Mouse (Mus musculus): ENCODE results near the gene Pklr.
"Not testable (repeated sequence)": the region's sequence is repeated elsewhere in the genome, so short reads cannot be mapped to it uniquely, and the experiment has no call there.

Pklr gene

DNA sequence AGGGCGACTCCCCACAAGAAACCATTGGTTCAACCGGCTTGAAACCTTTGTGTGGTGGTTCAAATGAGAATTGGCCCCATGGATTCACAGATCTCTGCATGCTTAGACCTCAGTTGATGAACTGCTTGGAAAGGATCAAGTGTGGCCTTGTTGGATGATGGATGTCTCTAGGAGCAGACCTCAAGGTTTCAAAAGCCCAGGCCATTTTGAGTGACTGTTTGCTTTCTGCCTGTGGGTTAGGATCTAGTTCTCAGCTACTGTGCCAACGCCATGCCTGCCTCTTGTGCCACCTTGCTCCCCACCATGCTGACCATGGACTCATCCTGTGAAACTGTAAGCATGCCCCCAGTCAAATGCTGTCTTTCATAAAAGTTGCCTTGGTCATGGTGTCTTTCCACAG, 10.0 kb upstream of the Pklr start:
- no peak for DNase-seq

DNA sequence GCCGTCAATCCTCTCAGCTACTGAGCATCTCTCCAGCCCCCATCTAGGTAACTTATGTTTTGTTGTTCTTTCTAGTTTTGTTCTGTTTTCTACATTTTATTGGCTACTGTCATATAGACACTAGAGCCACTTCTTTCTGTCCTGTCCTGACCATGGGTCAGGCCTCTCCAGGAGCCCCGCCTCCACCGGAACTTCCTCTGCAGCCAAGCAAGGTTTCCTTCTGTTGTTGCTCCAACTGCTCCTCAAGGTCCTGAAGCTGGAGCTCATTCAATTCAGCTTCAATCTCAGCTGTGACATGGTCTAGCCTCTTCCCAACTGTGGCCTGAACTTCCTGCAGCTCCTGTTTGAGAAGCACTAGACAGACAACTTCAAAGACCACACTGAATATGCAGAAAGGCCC, 6.0 kb upstream of the Pklr start:
- DNase-seq = no peak

DNA sequence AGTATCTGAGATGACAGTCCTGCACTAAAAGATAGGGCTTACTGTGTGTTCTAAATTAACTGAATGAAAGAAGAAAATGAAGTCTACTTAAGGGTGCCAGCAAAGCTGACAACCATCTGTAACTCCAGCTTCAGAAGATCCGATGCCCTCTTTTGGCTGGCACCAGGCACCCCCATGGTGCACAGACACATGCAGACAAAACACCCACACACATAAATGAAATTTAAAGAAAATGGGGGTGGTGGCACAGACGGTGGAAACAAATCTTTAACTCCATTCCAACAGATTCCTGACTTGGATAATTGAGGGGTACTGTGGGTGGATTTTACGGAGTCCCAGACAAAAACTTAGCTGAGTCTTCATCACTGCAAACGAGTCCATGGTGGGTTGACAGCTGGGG, 4.1 kb upstream of the Pklr start:
- DNase-seq = no peak

DNA sequence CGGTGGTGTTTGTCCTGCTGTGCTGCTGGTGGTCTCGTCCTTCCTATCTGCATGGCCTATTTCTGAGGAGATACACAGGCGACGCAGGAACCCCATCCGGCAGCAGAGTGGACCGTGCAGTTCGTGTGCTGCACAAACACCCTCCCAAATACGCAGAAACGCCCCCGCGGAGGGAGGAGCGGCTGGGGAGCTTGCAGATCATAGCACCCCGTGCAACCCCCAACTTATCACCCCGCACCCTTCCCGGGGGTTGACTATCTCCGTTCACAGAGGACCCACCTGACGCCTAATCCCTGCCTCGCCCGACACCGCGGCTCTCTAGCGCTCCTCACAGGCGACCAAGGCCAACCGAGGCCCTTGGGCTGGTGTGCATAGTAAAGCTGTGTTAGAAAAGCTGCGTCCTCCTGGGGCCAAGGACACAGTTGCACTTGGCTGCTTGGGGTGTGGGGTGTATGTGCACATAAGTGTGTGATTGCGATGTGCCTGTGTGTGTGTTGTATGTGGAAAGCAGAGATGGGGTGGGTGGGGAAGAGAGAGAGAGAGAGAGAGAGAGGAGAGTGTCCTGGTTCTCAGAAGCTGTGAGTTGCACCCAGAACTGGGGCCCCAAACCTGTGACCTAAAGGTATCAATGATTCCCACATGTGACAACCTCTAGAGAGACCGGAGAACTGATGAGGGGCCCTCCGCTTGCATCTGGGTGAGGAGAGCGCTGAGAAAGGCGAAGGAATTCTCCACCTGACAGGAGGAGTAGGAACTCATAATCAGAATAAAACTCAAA, 3.5 kb upstream of the Pklr start:
- DNase-seq = peak; percentile 51

DNA sequence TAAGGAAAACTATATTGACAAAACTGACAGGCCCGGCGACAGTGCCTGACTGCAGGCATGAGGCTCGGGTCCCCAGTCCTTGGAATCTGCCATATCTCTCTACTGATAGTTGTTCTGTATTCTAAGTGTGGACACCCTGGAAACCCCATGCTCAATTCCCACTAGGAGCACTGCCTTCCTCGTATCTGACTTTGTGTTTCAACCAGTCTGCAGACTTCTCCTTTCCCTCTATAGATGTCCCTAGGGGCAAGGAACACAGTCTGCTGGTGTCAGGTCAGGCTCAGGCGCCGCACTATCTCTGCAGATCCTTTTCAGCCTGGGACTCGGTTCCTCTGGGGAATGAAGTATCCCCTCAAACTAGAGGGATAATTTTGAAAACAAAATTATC, 2.9 kb upstream of the Pklr start:
- DNase-seq = no peak

DNA sequence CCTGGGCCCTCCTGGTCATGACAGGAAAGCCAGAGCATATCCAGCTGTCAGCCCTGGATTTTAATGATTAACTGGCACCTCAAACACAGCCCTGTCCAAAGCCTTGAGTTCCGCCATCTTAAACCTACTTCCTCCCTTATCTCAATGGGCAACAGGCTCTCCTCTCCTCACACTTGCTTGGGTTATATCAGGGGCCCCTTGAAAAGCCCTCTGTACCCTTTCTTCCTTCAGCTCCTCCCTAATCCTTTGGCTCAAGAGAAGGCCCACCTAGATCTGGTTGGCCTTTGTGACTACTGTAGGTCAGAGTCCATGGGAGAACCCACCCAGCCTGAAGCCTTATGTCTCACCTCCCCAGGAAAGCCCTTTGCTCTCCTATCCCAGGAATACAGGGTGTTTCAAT, 2.2 kb upstream of the Pklr start:
- no peak for DNase-seq

DNA sequence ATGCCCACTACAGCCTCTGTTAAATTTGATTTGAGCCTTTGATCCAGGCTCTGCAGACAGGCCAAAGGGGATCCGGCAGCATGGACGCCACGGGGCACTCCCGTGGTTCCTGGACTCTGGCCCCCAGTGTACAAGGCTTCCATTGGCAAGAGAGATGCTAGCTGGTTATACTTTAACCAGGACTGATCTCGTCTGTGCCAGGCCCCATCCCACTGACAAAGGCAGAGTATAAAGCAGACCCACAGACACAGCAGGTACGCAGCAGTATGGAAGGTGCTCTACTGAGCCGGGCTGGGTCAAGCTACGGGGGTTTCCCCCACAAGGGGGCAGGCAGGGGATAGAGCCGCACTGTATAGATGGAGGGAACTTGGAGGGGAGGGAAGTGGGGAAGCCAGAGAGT, 423 bp downstream of the Pklr start:
- DNase-seq = no peak

DNA sequence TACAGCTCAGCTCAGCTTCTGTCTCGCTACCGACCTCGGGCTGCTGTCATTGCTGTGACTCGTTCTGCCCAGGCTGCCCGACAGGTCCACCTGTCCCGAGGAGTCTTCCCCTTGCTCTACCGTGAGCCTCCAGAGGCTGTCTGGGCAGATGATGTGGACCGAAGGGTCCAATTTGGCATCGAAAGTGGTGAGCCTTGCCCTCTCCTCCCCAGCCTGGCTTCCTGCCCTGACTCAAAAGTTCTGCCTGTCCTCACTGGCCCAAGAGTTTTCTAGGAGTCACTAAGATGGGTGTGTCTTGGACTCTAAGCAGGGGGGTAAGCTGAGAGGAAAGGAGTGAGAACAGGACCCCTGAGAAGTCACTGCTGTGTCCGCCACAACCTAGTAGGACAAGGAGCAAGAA, 8.9 kb downstream of the Pklr start:
- no peak for DNase-seq

DNA sequence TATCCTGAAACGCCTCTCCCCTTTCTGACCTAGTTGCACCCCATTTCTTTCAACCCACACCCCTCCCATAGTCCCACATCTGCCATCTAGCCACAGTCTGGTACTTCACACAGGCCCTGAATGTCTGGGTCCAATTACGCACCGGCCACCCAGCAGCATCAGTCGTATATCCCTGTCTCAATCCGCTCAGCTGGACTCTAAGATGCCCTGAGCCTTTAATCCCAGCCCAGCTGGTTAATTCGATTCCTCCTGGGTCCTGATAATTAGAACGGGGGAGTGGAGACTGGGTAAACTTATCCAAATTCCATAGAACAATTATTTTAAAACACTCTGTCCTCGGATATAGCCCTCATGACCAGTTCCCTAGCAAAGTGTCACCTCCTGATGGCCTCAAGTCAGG, 9.6 kb downstream of the Pklr start:
- no peak for DNase-seq

DNA sequence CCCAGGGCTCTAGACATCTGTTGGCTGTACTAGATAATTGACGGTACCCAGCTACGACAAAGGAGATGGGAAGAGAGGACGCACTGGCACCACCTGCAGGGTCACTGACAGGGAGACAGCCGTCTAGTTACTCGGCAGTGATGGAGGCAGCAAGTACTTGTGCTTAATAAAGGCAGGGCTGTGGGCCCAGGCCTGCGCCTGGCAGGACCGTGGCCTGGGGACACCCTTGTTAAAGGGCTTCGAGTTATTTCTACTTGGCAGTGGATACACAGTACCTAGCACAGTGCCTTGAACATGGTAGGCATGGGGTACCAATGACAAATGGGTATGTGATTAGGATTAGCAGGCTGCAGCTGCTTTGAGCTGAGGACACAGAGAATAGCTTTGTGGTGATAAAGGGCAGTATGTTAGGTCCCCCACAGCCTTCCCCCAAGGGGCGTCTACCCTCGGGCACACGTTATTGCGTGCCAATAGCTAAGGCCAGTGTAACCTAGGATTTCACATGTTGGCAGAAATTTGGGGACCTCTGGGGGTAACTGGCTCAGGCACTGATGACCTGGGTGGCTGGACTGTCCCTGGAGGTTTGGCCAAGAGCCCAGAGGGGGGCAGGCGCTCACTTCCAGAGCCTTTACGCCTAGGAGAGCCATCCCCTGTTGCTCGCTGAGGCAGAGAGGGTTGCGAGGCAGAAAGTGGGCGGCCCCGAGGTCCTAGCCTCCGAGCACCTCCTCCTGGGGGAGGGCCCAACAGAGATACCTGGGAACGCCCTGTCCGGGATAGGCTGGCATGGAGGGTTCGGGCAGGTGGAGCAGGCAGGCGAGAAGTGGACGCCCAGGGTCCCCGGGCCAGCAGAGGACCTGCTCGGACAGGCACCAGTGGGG, 11.4 kb downstream of the Pklr start:
- no peak for DNase-seq

DNA sequence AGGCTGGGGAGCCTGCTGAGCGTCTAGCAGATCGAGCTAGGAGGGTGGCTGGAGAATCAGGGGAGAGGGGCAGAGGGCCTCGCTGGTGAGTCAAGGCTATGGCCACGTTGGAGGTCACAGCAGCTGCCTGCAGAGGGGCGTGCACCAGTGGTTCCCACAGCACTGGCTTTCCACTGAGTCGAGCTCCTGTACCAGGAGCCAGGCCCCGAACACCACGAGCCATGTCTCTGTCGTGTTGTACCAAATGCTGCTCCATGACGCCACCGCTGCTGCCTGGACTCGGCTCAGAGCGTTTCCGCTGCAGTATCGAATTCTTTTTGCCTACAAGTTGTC, 12.0 kb downstream of the Pklr start:
- no peak for DNase-seq

DNA sequence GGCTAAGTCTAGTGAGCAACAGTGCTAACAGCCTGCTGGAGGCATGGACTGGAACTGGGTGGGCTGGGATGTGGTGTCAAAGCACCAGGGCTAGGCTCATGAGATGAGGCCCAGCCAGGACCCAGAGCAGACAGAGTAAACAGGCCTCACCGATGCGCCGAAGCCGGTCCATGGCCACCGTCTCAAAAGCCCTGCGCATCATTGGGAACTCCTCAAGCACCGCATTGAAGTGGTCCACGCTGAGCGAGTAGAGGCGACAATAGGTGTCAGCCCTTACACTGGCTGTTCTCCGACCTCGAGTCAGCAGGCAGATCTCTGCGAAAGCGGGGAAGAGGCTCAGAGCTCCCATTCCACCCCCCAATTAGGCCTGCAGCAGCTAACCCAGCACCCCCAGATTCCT, 12.6 kb downstream of the Pklr start:
- no peak for DNase-seq

DNA sequence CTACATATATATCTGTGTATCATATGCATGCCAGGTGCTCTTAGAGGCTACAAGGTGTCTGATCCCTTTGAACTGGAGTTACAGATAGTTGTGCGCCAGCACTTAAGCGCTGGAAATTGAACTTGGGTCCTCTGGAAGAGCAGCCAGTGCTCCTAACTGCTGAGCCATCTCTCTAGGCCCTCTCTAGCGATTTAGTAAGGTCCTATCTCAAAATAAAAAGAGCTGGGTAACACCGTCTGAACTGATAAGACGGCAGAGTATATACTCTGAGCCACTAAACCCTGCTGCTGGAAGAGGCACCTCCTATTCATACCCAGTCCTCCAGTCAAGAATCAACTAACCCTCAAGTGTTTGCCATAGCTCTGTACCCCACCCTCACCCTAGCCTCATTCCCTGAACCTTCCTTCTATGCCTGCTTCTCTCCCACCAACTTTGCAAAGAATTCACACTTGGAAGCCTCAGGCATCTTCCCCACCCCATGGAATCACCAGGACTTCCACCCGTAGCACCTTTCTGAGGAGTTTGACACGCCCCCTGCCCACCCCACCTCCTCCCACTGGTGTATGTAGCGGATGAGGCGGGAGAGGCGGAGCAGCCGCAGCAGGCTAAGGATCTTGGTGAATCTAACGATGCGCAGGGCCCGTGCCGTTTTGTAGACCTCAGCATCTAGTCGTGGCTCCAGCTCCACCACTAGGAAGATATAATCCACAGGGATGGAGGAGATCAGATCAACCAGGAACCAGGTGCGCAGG, 16.3 kb downstream of the Pklr start:
- DNase-seq = no peak

DNA sequence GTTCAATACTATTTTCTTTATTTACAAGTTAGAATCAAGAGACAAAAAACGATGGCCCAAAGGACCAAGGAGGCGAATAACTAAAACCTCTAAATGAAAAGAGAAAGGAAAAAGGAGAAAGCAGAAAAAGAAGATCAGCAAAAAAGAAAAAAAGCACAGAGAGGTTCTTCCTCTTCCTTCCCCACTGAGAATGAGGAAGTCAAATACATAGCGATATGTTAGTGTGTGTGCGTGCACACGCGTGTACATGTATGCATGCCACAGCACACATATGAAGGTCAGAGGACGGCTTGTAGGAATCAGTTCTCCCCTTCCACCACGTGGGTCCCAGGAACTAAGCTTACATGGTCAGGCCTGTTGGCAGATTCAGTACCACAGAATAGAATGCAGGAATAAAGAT, 21.0 kb downstream of the Pklr start:
- no peak for DNase-seq

DNA sequence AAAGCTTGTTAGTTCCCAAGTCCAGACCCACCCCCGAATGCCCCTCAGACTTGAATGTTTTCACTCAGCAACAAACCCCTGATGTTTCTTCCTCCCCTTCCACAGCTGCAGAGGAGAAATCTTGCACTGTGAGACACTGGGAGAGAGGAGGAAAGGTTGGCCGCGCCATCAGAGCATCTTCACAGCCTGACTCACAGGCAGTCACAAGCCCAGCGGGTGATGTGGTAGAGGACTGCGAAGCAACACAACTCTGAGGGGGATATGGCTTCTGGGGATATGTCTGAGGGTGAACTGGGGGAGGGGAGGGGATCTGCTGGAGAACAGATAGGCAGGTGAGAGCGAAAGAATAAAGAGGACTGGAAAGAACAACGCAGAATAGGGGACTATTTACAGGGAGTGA, 22.7 kb downstream of the Pklr start:
- DNase-seq = no peak

DNA sequence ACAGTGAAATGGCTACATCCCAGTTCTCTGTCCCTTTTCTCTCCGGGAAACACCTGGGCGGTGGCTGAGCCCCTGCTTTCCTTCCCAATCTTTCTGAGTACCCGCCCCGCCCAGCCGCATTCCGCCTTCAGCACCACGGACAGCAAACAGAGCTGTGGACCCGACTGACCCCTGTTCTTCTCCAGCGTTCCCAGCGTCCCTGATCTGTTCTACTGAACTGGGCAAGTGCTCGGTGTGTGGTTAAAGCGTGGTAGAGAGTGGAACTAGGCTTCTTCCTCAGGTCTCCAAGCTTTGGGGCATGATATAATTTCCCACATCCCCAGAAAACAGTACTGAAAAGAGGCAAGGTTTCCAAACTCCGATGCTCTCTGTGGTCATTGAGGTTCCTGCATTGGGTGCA, 23.3 kb downstream of the Pklr start:
- no peak for DNase-seq

DNA sequence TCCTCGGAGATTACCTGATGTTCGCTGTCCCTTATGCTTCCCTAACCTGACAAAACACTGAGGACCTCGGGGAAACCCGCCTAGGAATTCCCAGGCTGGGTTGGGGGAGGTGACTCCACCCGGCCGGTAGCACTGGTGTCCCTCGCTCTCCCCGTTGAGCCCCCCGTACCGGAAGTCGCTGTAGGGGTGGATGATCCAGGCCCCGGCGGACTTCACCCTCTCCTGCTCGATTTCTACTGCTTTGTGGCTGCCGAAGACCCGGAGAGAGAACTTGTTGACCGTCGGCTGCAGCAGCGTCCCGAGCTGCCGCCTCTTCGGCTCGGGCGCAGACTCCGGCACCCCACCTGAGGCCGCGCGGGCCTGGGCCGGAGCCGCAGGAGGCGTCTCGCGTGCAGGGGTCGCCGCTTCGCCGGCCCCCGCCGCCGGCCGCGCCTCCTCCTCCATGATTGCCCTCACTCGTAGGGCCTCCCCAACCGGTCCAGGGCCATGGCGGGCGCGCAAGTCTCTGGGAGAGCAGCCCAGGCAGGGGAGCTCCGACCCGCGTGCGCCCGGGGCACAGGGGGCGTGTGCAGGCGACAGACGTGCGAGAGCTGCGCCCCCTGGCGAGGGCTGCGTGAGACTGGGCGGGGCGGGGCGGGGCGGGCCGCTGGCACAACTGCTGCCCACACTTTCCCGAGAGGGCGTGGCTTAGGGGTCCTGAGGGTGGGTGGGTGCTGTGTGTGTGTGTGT, 23.8 kb downstream of the Pklr start, which contains the start of gene Hcn3:
TSS of gene Hcn3 (minus strand) at position 581 of the 729 bp plus-strand sequence.
- peak; percentile 74 for DNase-seq

DNA sequence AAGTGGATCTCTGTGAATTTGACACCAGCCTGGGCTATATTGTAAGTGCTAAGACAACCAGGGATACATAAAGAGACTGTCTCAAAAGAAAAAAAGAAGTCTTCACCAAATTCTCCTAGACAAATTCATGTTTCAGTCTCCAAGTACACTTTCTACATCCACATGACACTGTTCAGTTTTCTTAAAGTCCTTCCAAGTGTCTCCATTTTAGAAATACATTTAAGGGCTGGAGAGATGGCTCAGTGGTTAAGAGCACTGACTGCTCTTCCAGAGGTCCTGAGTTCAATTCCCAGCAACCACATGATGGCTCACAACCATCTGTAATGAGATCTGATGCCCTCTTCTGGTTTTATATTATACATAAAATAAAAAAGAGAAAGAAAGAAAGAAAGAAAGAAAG, 25.3 kb downstream of the Pklr start:
- not testable (repeated sequence) for DNase-seq

DNA sequence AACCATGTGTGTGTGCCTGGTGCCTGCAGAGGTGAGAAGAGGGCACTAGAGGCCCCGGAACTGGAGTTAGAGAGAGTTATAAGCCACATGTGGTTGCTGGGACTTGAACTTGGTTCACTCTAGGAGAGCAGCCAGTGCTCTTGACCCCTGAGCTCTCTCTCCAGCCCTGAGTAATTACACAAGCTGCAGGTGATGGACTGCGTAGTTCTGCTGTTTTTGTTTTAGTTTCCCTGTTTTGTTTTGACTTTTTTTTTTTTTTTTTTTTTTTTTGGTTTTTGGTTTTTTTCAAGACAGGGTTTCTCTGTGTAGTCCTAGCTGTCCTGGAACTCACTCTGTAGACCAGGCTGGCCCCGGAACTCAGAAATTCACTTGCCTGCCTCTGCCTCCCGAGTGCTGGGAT, 25.8 kb downstream of the Pklr start:
- DNase-seq = no peak

DNA sequence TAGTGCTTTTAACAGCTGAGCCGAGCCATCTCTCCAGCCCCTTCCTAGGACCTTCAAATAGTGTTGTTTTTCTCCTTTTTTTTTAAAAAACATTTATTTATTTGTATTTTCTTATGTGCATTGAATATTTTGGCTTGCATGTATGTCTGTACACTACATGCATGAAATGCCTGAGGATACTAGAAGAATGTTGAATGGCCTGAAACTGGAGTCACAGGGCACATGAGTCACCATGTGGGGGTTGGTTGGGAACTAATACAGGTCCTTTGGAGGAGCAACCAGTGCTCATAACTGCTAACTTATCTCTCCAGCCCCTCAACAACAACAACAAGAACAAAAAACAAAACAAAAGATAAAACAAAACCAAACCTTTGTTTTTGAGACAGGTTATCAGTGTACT, 27.2 kb downstream of the Pklr start:
- DNase-seq = no peak

DNA sequence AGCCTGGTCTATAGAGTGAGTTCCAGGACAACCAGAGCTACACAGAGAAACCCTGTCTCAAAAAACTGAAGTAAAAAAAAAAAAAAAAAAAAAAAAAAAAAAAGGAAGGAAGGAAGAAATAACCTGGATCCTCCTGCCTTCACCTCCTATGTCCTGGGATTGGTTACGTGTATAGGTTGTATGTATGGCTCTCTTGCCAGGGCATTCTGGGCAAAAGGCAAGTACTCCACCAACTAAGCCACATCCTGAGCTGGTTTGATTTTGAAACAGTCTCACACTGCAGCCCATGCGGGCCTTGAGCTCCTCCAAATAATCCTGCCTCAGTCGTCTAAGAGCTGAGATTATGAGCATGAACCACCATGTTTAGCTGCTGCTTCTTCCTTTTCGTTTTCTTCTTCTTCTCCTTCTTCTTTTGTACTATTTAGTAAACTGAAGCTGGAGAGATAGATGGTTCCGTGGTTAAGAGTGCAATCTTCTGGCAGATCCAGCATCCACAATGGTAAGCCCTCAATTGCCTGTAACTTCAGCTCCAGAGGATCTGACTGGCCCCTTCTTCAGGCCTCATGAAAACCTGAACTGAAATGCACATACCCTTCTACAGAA, 27.8 kb downstream of the Pklr start:
- no peak for DNase-seq

DNA sequence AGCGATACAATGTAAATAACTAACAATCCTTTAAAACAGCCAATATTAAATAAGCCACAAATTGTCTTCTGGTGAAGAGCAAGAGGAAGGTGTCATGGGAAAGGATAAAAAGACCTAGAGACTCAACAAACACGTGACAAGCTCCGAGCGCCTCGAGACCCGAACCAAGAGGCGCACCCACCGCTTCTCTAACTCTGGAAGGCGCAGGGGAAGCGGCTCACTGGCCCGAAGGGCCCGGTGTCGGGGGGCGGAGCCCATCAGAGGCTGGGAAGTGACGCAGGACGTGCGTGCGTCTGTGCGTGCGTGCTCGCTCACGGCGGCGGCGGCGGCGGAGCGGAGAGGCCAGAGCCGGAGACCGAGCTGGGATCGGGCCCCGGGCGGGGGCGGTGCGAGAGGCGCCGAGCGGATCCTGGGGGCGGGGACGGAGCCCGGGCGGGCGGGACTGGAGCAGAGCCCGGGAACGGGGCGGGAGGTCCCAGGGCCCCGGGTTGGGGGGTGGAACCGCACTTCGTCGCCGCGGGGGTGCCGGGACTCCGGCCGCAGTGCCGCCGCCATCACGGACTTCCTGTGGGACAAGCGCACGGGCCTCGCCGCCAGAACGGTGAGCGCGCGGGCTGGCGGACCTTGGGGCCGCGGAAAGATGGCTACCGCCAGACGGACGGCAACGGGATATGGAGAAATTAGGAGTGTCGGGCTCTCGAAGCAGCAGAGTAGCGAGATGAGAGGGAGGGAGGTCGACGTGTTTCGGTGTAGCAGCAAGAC, 28.7 kb downstream of the Pklr start, which contains the start of gene Clk2:
TSS of gene Clk2 (plus strand) at position 290 of the 762 bp plus-strand sequence.
- peak; percentile 93 for DNase-seq

All from right cerebral cortex, postnatal 14 days (tissue).